Mouse (Mus musculus): ENCODE measurements around the gene Flywch1.

- TF ChIP-seq MYOD1 (IDR thresholded peaks at IDR 0.05; ENCODE audit: control insufficient read depth in 1 of 3, insufficient read length in 2 of 3, low read depth in 2 of 3) (no peak), E2F4 (IDR thresholded peaks at IDR 0.05; ENCODE audit: insufficient read depth) (no peak), POLR2A (IDR thresholded peaks at IDR 0.05; ENCODE audit: insufficient read length, low read depth) (no peak), MAX (IDR thresholded peaks at IDR 0.05; ENCODE audit: low read depth) (no peak), CEBPB (IDR thresholded peaks at IDR 0.05; ENCODE audit: insufficient read depth, poor library complexity, severe bottlenecking) (no peak)
Observed at GRCm38 (mm10) chr17:23758801-23759200, 12.6 kb downstream of the Flywch1 start.
